Mouse (Mus musculus) ES-E14 (cell line): ENCODE results near the gene Dennd1a. TPM values are rescaled to one million over a fixed set of nuclear protein-coding genes. Genes with fewer than 3 reads are reported as not detected.
A peak's percentile ranks its signal among the peaks of the same experiment; 100 is the strongest.

Experiments used
- DNase-seq: peaks from one replicate; pipeline ENCODE4 v3.0.0-alpha.2; 2013; ENCODE audit warnings: low read depth, low spot score
- H3K27ac ChIP-seq: 2 replicates; pipeline ENCODE4 v1.5.1; 2012; ENCODE audit warnings: low read depth, mild to moderate bottlenecking, low read length, moderate library complexity, mixed read lengths; ENCODE audit not compliant: poor library complexity, insufficient read depth, severe bottlenecking
- H3K36me3 ChIP-seq: 2 replicates; pipeline ENCODE4 v1.6.1; 2012; ENCODE audit warnings: mild to moderate bottlenecking, low read length, moderate library complexity, mixed read lengths; ENCODE audit not compliant: control insufficient read depth, poor library complexity, insufficient read depth, severe bottlenecking
- H3K4me1 ChIP-seq, 2 experiments: fragments of 150-350 bp in 1 of 2; sonication (generic) in 1 of 2; 2 replicates each; pipeline ENCODE4 v1.6.1; 2012; ENCODE audit warnings: low read length in 2 of 2, mild to moderate bottlenecking in 1 of 2, mixed read lengths in 1 of 2; ENCODE audit not compliant: control insufficient read depth in 2 of 2, insufficient read depth in 2 of 2, poor library complexity in 1 of 2
- H3K4me3 ChIP-seq, 2 experiments: fragments of 150-350 bp in 1 of 2; sonication (generic) in 1 of 2; 2 replicates each; pipeline ENCODE4 v1.5.1; 2012; ENCODE audit warnings: low read length in 2 of 2, low read depth in 1 of 2, mild to moderate bottlenecking in 1 of 2, mixed read lengths in 1 of 2; ENCODE audit not compliant: insufficient read depth in 1 of 2, poor library complexity in 1 of 2, severe bottlenecking in 1 of 2
- H3K9ac ChIP-seq: 2 replicates; pipeline ENCODE4 v1.6.1; 2012; ENCODE audit warnings: low read depth, mild to moderate bottlenecking, low read length, mixed read lengths; ENCODE audit not compliant: poor library complexity, insufficient read depth, severe bottlenecking
- H3K9me3 ChIP-seq: fragments of 150-350 bp; sonication (generic); 2 replicates; pipeline ENCODE4 v1.6.1; 2012; ENCODE audit warnings: low read depth, mild to moderate bottlenecking, low read length; ENCODE audit not compliant: control insufficient read depth, insufficient read depth
- CHD2 ChIP-seq: IDR thresholded peaks from 2 replicates; pipeline ENCODE4 v1.6.1; 2014; ENCODE audit warnings: mild to moderate bottlenecking, low read depth, low read length, inconsistent platforms
- HCFC1 ChIP-seq: IDR thresholded peaks from 2 replicates; pipeline ENCODE4 v1.6.1; 2012; ENCODE audit warnings: low read length, inconsistent platforms, borderline replicate concordance; ENCODE audit not compliant: insufficient read depth
- MAFK ChIP-seq: IDR thresholded peaks from 2 replicates; pipeline ENCODE4 v1.6.1; 2014; ENCODE audit warnings: mild to moderate bottlenecking, low read depth, low read length, inconsistent platforms; ENCODE audit not compliant: insufficient read depth
- ZC3H11A ChIP-seq: IDR thresholded peaks from 2 replicates; pipeline ENCODE4 v1.6.1; 2012; ENCODE audit warnings: low read depth, mild to moderate bottlenecking, inconsistent platforms, low read length, borderline replicate concordance
- ZNF384 ChIP-seq: IDR thresholded peaks from 2 replicates; pipeline ENCODE4 v1.6.1; 2012; ENCODE audit warnings: low read depth, low read length, inconsistent platforms
- in situ Hi-C, 2 experiments: fragments of 600-800 bp; cut with MboI; formaldehyde crosslinking; loops; one replicate each; pipeline ENCODE4 v1.15.1; 2025; ENCODE audit warnings: low sequenced_read_pairs in 2 of 2, inconsistent platforms in 1 of 2; ENCODE audit not compliant: unreplicated experiment in 2 of 2
- total RNA-seq: library from RNA; depleted of rRNA; stranded (reverse); fragments of 300-350 nt; gene quantifications from 2 replicates; pipeline ENCODE4 v1.2.3, GENCODE M21; 2012

Gene Dennd1a
- total RNA-seq, 1 experiment: 6.5 TPM

DNA sequence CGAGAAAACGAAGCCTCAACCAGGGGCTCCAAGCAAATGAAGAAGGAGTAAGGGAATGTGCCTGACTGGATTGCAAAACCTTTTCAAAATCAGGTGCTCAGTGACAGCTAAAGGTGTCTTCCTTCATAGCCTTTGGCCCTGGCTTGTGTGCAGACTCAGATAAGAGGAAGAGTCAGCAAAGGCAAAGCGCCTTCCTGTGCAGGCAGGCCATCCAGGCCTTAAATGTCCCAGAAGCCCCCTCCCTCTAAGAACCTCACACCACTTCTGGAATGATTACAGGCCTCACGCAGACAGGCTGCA is 807 bp downstream of the Dennd1a start:
- H3K9me3 ChIP-seq: no peaks in the 10 kb centered on the region
- DNase-seq: peak; percentile 3
- no peak for TF ChIP-seq ZC3H11A
- TF ChIP-seq ZNF384: no peak
- no peak for TF ChIP-seq MAFK
- peak overlapping the region; percentile 87 for H3K9ac ChIP-seq
- H3K27ac ChIP-seq: no peak overlapping the region
- in situ Hi-C loops: no loop called here
- H3K36me3 ChIP-seq: no peaks in the 10 kb centered on the region
- peaks cover 2% of the 10 kb centered on the region in 2 experiments; a peak in 3 of 4 replicates for H3K4me1 ChIP-seq
- peak overlapping the region; percentile 86 to 91 for H3K4me3 ChIP-seq

DNA sequence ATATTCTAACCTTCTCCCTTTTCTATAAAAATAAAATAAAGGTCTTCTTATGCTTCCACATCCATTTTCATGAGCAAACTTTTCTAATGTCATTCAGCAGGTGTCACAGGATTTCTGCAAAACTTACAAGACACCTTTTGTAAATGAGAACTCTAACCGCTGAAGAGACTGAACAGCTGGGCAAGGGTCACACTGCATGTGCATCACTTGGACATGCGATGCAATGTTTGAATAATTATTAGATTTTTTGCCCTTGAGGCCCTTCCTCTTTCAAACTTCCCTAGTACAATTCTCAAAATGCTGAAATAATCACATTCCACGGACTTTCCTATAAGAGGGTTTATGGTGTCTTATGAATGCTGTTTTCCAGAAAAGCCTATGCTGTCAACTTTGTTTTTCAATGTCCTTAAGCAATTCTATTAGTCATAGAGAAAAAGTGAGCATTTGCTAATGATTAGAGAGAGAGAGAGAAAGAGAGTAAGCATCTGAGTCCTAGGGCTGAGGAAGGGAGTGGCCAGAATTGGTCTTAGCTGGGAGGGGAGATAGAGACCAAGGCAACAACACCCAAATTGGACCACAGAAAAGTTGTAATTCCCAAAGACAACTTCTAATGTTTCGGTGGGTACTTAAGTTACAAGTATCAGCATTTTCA is 1.3 kb downstream of the Dennd1a start:
- no peaks in the 10 kb centered on the region for H3K9me3 ChIP-seq
- DNase-seq: no peak
- H3K27ac ChIP-seq: no peak overlapping the region
- in situ Hi-C loops: no loop called here
- no peak for TF ChIP-seq ZNF384
- TF ChIP-seq ZC3H11A: no peak
- TF ChIP-seq MAFK: no peak
- TF ChIP-seq CHD2: no peak
- no peak overlapping the region for H3K9ac ChIP-seq
- no peaks in the 10 kb centered on the region for H3K36me3 ChIP-seq
- peaks cover 2% of the 10 kb centered on the region in 2 experiments; a peak in 3 of 4 replicates for H3K4me1 ChIP-seq
- H3K4me3 ChIP-seq: peak overlapping the region; percentile 86 to 91

DNA sequence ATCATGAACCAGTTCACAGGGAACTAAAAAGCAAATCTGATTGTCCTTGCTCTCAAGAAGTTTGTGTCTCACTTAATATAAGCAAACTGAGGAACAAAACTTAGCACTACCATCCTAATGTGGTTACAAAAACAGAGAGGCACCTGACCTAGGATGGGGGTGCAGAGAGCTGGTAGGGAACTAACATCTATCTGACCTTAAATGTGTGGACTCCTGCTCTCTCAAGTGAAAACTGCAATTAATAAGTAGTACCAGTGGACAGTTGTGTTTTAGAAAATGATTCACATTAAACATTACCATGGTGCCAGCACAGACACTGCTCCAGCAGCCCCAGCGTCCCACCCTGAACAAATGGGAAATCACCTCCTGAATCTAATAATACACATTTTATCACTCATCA is 3.2 kb downstream of the Dennd1a start:
- no peak for DNase-seq
- in situ Hi-C loops: no loop called here
- H3K9me3 ChIP-seq: no peaks in the 10 kb centered on the region
- H3K4me3 ChIP-seq: no peak overlapping the region
- H3K4me1 ChIP-seq: peaks cover 2% of the 10 kb centered on the region in 2 experiments; a peak in 3 of 4 replicates
- H3K27ac ChIP-seq: no peak overlapping the region
- TF ChIP-seq MAFK (no peak), CHD2 (no peak), ZNF384 (no peak), ZC3H11A (no peak), HCFC1 (no peak)
- no peak overlapping the region for H3K9ac ChIP-seq
- no peaks in the 10 kb centered on the region for H3K36me3 ChIP-seq

DNA sequence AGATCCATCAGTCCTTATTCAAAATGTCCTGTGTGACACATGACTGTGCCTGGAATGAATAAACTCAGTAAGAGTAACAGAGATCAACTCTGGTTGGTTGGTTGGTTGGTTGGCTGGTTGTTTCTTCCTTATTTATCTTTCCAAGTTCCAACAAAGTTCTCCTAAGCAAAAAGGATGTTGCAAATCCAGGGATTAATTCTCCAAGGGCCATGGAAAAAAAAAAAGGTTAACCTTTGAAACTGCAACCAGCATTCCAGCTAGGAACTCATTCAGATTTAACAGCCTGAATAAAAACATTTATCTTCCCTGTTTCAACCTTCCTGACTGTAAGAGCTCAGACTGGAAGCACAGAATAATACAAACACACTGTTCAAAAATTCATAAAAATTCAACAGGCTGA is 6.8 kb downstream of the Dennd1a start:
- no peak for DNase-seq
- H3K27ac ChIP-seq: no peak overlapping the region

GRCm38 (mm10) chr2:38274973-38275372 is 12.2 kb downstream of the Dennd1a start:
- no peak overlapping the region for H3K4me3 ChIP-seq
- no peak overlapping the region for H3K9ac ChIP-seq
- in situ Hi-C loops: no loop called here
- no peak for DNase-seq
- no peaks in the 10 kb centered on the region for H3K9me3 ChIP-seq
- TF ChIP-seq HCFC1 (no peak), ZNF384 (no peak), CHD2 (no peak), ZC3H11A (no peak), MAFK (no peak)
- no peaks in the 10 kb centered on the region for H3K36me3 ChIP-seq
- H3K27ac ChIP-seq: no peak overlapping the region
- H3K4me1 ChIP-seq: no peaks in the 10 kb centered on the region

More for the DNA sequence above, 6.8 kb downstream of the Dennd1a start:
- Histone ChIP-seq H3K4me1 (no peaks in the 10 kb centered on the region), H3K36me3 (no peaks in the 10 kb centered on the region), H3K9me3 (no peaks in the 10 kb centered on the region), H3K4me3 (no peak overlapping the region), H3K9ac (no peak overlapping the region)
- TF ChIP-seq MAFK: no peak
- TF ChIP-seq ZC3H11A: no peak
- no peak for TF ChIP-seq ZNF384
- no peak for TF ChIP-seq CHD2
- no peak for TF ChIP-seq HCFC1
- in situ Hi-C loops: no loop called here
